Mouse (Mus musculus): ENCODE data around the gene Map3k11. TPM values are rescaled to one million over a fixed set of nuclear protein-coding genes. Genes with fewer than 3 reads are reported as not detected.

Gene Map3k11
- 10.4 and 12.5 TPM in 2 replicates for polyA plus RNA-seq (2015; fragmentation: Nextera tagmentation; extraction: Ambion mirVana)

GRCm38 (mm10) chr19:5688200-5689087 lies at the start of gene Map3k11, which contains the start of gene Pcnx3:
Gene Map3k11 (plus strand): TSS chr19:5688742.
Gene Pcnx3 (minus strand): TSS chr19:5688908.
- peak; percentile 94 for DNase-seq
- ATAC-seq: peak; percentile 88
- under 1% methylated on average over 69 of the region's 69 CpGs for WGBS (ENCODE audit: insufficient replicate concordance)
- H3K9ac ChIP-seq (replicated peaks): peak within 1 kb of the TSS; percentile 76
- H3K4me1 ChIP-seq (ENCODE audit: insufficient read depth): peaks cover 41% of the 10 kb centered on the region
- TF ChIP-seq CTCF (IDR thresholded peaks at IDR 0.05; ENCODE audit: low read depth): peak; percentile 33; the same call in 1 of the 2 replicates
- peak; percentile 47; the same call in 1 of the 2 replicates for TF ChIP-seq EP300 (IDR thresholded peaks at IDR 0.05; ENCODE audit: low read depth)
- H3K27me3 ChIP-seq (ENCODE audit: insufficient read depth, low read length): no peaks in the 10 kb centered on the region
- peaks cover 26% of the 10 kb centered on the region for H3K36me3 ChIP-seq (replicated peaks; ENCODE audit: insufficient read depth, low read length)
- H3K4me3 ChIP-seq (ENCODE audit: low read depth, low read length): peak within 1 kb of the TSS; percentile 91
- no peaks in the 10 kb centered on the region for H3K9me3 ChIP-seq (ENCODE audit: low read length)
- peak within 1 kb of the TSS; percentile 97 for H3K27ac ChIP-seq (ENCODE audit: low read depth)
- H3K4me2 ChIP-seq (ENCODE audit: low read depth, low read length): peak within 1 kb of the TSS; percentile 100

DNA sequence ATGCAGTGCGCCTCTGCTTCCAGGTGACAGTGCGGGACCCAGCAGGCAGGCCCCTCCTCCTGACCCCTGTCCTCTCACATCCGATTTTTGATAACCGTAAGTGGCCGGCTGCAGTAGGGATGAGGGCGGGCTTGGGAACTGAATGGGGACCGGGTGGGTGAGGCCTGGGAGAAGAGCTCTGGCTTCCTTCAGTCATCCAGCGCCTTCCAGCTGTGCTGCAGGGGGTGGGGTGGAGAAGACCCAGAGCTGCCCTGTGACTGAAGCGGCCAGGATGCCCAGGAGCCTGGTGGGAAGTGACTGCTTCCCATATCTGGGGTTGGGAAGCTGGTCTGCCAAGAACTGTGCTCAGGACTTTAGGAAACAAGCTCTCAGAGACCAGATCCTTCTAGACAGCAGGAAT lies 48.2 kb upstream of the Map3k11 start:
- Histone ChIP-seq H3K4me3 (ENCODE audit: low read depth, low read length) (no peak overlapping the region), H3K27me3 (ENCODE audit: insufficient read depth, low read length) (no peaks in the 10 kb centered on the region), H3K4me2 (ENCODE audit: low read depth, low read length) (no peak overlapping the region), H3K9ac (replicated peaks) (no peak overlapping the region), H3K4me1 (ENCODE audit: insufficient read depth) (peaks cover 26% of the 10 kb centered on the region), H3K27ac (ENCODE audit: low read depth) (no peak overlapping the region), H3K36me3 (replicated peaks; ENCODE audit: insufficient read depth, low read length) (peaks cover 62% of the 10 kb centered on the region), H3K9me3 (ENCODE audit: low read length) (no peaks in the 10 kb centered on the region)
- DNase-seq (peak; percentile 21), ATAC-seq (no peak)
- WGBS (ENCODE audit: insufficient replicate concordance): 84% methylated on average over 9 of the region's 9 CpGs
- TF ChIP-seq CTCF (IDR thresholded peaks at IDR 0.05; ENCODE audit: low read depth): no peak
- no peak for TF ChIP-seq EP300 (IDR thresholded peaks at IDR 0.05; ENCODE audit: low read depth)

GRCm38 (mm10) chr19:5641021-5641420 lies 47.5 kb upstream of the Map3k11 start:
- TF ChIP-seq CTCF (IDR thresholded peaks at IDR 0.05; ENCODE audit: low read depth) (no peak), EP300 (IDR thresholded peaks at IDR 0.05; ENCODE audit: low read depth) (no peak)
- DNase-seq (no peak), ATAC-seq (no peak)
- Histone ChIP-seq H3K4me3 (ENCODE audit: low read depth, low read length) (no peak overlapping the region), H3K4me1 (ENCODE audit: insufficient read depth) (peaks cover 25% of the 10 kb centered on the region), H3K36me3 (replicated peaks; ENCODE audit: insufficient read depth, low read length) (peaks cover 69% of the 10 kb centered on the region), H3K9me3 (ENCODE audit: low read length) (no peaks in the 10 kb centered on the region), H3K9ac (replicated peaks) (no peak overlapping the region), H3K4me2 (ENCODE audit: low read depth, low read length) (no peak overlapping the region), H3K27ac (ENCODE audit: low read depth) (no peak overlapping the region), H3K27me3 (ENCODE audit: insufficient read depth, low read length) (no peaks in the 10 kb centered on the region)
- 88% methylated on average over 17 of the region's 17 CpGs for WGBS (ENCODE audit: insufficient replicate concordance)

- ATAC-seq (no peak), DNase-seq (peak; percentile 16)
- H3K9me3 ChIP-seq (ENCODE audit: low read length): no peaks in the 10 kb centered on the region
- H3K4me3 ChIP-seq (ENCODE audit: low read depth, low read length): no peak overlapping the region
- peaks cover 73% of the 10 kb centered on the region for H3K36me3 ChIP-seq (replicated peaks; ENCODE audit: insufficient read depth, low read length)
- no peak overlapping the region for H3K4me2 ChIP-seq (ENCODE audit: low read depth, low read length)
- H3K4me1 ChIP-seq (ENCODE audit: insufficient read depth): peaks cover 19% of the 10 kb centered on the region
- no peaks in the 10 kb centered on the region for H3K27me3 ChIP-seq (ENCODE audit: insufficient read depth, low read length)
- no peak overlapping the region for H3K27ac ChIP-seq (ENCODE audit: low read depth)
- 88% methylated on average over 8 of the region's 8 CpGs for WGBS (ENCODE audit: insufficient replicate concordance)
- TF ChIP-seq EP300 (IDR thresholded peaks at IDR 0.05; ENCODE audit: low read depth) (no peak), CTCF (IDR thresholded peaks at IDR 0.05; ENCODE audit: low read depth) (no peak)
- H3K9ac ChIP-seq (replicated peaks): no peak overlapping the region
Measured at GRCm38 (mm10) chr19:5641641-5642040, 46.9 kb upstream of the Map3k11 start.

- Histone ChIP-seq H3K4me3 (ENCODE audit: low read depth, low read length) (no peak overlapping the region), H3K9me3 (ENCODE audit: low read length) (no peaks in the 10 kb centered on the region), H3K4me2 (ENCODE audit: low read depth, low read length) (no peak overlapping the region), H3K27me3 (ENCODE audit: insufficient read depth, low read length) (no peaks in the 10 kb centered on the region), H3K36me3 (replicated peaks; ENCODE audit: insufficient read depth, low read length) (peaks cover 69% of the 10 kb centered on the region), H3K9ac (replicated peaks) (no peak overlapping the region), H3K27ac (ENCODE audit: low read depth) (no peak overlapping the region), H3K4me1 (ENCODE audit: insufficient read depth) (peaks cover 16% of the 10 kb centered on the region)
- DNase-seq: no peak
- TF ChIP-seq EP300 (IDR thresholded peaks at IDR 0.05; ENCODE audit: low read depth) (no peak), CTCF (IDR thresholded peaks at IDR 0.05; ENCODE audit: low read depth) (no peak)
- WGBS (ENCODE audit: insufficient replicate concordance): 94% methylated on average over 9 of the region's 9 CpGs
- ATAC-seq: no peak
Measured at GRCm38 (mm10) chr19:5645280-5645679, 43.3 kb upstream of the Map3k11 start.

- H3K27ac ChIP-seq (ENCODE audit: low read depth): no peak overlapping the region
- peaks cover 16% of the 10 kb centered on the region for H3K4me1 ChIP-seq (ENCODE audit: insufficient read depth)
- 89% methylated on average over 8 of the region's 8 CpGs for WGBS (ENCODE audit: insufficient replicate concordance)
- TF ChIP-seq CTCF (IDR thresholded peaks at IDR 0.05; ENCODE audit: low read depth): no peak
- no peak for TF ChIP-seq EP300 (IDR thresholded peaks at IDR 0.05; ENCODE audit: low read depth)
- no peaks in the 10 kb centered on the region for H3K9me3 ChIP-seq (ENCODE audit: low read length)
- ATAC-seq: no peak
- H3K36me3 ChIP-seq (replicated peaks; ENCODE audit: insufficient read depth, low read length): peaks cover 67% of the 10 kb centered on the region
- no peak for DNase-seq
- H3K27me3 ChIP-seq (ENCODE audit: insufficient read depth, low read length): no peaks in the 10 kb centered on the region
- no peak overlapping the region for H3K4me2 ChIP-seq (ENCODE audit: low read depth, low read length)
- H3K9ac ChIP-seq (replicated peaks): no peak overlapping the region
- no peak overlapping the region for H3K4me3 ChIP-seq (ENCODE audit: low read depth, low read length)
Measured at GRCm38 (mm10) chr19:5646731-5647330, 41.7 kb upstream of the Map3k11 start.
